Mouse (Mus musculus): ENCODE measurements around the gene Tnrc6b. TPM values are rescaled to one million over a fixed set of nuclear protein-coding genes. Genes with fewer than 3 reads are reported as not detected.
"Not testable (repeated sequence)": the region's sequence is repeated elsewhere in the genome, so short reads cannot be mapped to it uniquely, and the experiment has no call there.

Tnrc6b gene
- total and polyA plus RNA-seq, 3 experiments: 19.8 to 52.0 (median 43.0) TPM

DNA sequence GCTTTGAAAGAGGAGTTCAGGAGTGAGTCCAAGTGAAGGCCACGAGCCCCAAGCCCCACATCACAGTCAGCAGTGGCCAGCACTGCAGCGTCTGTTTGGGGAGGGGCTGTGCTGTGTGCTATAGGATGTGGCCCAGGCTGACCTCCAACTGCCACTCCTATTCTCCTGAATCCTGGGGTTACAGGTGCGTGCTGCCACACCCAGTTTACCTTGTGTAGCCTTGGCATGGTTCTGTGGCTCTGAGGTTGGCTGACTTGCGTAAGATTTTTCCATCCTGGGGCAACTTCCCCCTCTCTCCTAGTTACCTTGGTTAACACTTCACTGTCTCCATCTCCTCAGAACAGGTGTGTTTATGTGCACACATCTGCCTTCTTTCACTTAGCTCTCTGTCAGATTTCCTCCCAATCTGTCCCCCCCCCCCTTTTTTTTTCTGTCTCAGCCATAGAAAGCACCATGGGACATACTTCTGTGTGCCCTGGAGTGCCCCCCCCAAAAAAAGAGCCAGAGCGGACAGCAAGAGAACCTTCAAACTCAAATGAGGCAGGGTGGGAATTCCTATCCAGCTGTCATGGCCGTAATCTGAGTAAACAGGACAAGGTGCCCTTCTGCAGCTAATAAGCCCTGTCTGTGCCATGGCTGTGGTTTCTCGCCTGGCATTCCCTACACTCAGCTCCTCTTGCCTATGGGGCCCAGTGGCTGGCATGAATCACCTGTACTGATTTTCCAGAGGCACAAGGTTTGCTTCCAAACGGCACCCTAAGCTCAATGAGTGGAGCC is 9.4 kb upstream of the Tnrc6b start:
- DNase-seq: no peak

GRCm38 (mm10) chr15:80702910-80703309 is 8.2 kb upstream of the Tnrc6b start:
- DNase-seq: no peak

GRCm38 (mm10) chr15:80703495-80703894 is 7.6 kb upstream of the Tnrc6b start:
- no peak for DNase-seq

GRCm38 (mm10) chr15:80704267-80704666 is 6.8 kb upstream of the Tnrc6b start:
- DNase-seq: peak; percentile 86

- peak; percentile 84 for DNase-seq
Observed at GRCm38 (mm10) chr15:80705828-80706549, 5.1 kb upstream of the Tnrc6b start.

- DNase-seq: no peak
Observed at GRCm38 (mm10) chr15:80706596-80706995, 4.5 kb upstream of the Tnrc6b start.

GRCm38 (mm10) chr15:80707088-80707487 is 4.0 kb upstream of the Tnrc6b start:
- DNase-seq: peak; percentile 89

GRCm38 (mm10) chr15:80709593-80709992 is 1.5 kb upstream of the Tnrc6b start:
- DNase-seq: peak; percentile 73

DNA sequence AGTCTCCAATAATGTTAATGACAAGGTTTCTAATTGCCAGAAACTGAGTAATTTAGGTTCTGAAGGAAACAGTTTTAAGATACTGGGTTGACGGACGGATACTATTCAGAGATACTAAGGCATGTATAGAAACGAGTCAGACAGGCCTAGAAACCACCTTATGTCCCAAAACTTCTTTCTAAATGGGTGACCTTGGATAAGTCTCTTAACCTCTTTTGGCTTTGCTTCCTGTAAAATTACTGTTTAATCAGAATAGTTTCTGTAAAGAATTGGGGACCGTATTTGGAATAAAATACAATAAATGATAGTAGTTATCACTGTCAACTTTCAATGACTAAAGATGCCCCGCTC is 881 bp upstream of the Tnrc6b start:
- DNase-seq: no peak

DNA sequence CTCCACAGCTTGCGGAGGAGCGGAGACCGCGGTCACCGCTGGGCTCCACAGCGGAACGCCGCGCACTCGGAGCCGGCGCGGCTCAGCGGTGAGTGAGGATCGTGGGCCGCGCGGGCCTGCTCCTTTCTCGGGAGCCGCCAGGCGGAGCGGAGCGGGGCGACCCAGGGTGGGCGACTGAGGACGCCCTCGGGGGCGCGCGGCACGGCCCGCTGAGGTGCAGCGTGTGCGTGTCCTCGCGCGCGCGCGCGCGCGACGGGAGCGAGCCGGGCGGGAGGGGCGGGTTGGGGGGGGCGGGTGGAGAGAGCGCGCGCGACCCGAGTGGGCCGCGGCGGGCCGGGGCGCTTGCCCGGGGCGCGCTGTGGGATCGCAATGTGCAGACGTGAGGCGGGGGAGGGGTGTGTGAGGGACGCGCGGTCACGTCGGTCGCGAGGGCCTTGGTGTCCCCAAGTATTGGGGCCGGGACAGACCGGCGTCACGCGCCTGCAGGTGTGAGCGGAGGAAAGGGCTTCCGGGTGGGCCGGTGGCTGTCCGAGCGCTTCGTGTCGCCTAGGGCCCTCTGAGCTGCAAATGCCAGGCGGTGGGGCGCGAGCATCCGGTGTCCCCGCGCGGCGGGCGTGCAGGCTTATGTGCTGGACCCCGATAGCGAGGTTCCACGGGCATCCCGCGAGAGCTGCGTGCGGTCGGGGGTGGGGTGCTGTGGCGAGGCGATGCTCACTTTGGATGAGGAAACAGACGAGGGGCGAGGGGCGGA is 463 bp downstream of the Tnrc6b start:
- peak; percentile 69 for DNase-seq

DNA sequence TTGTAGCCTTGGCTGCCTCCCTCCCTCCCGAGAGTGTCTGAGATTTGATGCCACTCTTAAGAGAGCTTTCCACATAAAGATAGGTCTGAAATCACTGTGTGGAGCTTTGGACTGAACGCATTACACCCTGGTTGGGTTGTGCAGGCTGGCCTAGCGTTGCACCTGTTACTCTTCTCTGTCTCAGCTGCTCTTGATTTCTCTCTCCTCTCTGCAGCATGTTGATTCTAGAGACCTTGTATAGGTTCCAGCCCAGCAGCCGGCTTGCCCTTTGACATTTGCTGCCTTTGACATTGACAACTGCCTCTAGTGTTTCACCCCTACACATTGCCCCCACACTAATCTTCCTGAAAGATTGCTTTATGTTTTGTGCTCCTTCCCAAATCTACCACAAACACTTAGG is 3.2 kb downstream of the Tnrc6b start:
- no peak for DNase-seq

- DNase-seq: no peak
Observed at GRCm38 (mm10) chr15:80716631-80717135, 5.6 kb downstream of the Tnrc6b start.

DNA sequence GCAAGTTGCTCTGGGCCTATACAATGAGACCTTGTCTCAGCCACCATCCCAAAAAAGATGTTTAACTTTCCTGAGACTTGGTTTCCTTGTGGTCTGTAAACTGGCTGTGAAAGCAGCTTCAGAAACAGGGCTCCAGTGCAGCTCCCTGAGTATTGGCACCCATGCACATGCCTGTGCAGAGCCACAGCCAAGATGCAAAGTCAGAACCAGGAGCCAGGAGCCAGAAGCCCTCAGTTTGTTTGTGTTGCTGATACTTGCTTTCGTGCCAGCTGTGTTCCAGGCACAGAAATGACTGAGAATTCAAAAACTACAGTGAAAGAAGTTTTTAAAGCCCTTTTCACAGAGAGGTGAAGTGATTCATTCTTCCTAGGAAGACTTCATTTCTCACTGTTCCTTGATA is 6.3 kb downstream of the Tnrc6b start:
- DNase-seq: peak; percentile 29

GRCm38 (mm10) chr15:80720249-80720648 is 9.1 kb downstream of the Tnrc6b start:
- DNase-seq: no peak

DNA sequence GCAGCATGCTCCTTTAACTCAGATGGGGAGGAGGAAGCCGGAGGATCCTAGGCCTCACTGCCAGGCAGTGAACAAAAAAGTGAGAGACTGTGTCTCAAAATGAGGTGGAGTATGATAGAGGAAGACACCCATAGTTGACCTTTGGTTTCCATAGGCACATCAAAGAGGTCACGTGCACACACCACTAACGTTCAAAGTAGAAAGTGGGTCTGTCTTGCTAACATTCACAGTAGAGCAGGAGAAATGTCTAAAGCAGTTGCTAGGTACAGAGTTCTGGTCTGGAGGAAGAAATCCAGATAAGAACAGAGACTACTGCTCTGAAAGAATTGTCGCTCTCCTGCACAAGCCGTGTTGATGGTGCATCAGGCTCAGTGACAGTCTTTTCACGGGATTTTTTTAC is 10.7 kb downstream of the Tnrc6b start:
- no peak for DNase-seq

GRCm38 (mm10) chr15:80722366-80722765 is 11.3 kb downstream of the Tnrc6b start:
- no peak for DNase-seq

DNA sequence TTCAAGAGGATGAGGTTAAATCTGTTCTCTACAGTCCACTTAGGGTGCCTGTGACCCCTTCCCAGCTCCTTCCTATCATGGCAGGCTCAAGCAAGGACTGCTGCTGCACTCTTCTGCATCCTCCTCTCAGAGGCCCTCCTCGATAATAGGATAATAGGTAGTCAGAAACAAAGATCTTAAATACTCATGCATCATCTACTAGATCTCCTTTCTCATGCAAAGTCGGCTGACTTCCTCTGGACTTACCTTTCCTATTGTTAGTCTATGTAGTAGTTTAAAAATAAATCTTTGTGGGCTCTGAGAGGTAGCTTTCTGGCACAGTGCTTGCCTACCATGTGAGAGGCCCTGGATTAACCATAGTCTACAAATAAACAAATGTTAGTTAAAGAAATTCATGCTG is 18.4 kb downstream of the Tnrc6b start:
- DNase-seq: no peak

GRCm38 (mm10) chr15:80731043-80731442 is 19.9 kb downstream of the Tnrc6b start:
- DNase-seq: no peak

GRCm38 (mm10) chr15:80731511-80731910 is 20.4 kb downstream of the Tnrc6b start:
- no peak for DNase-seq

GRCm38 (mm10) chr15:80732266-80733030 is 21.3 kb downstream of the Tnrc6b start:
- DNase-seq: no peak

- no peak for DNase-seq
Observed at GRCm38 (mm10) chr15:80735300-80735699, 24.2 kb downstream of the Tnrc6b start.

- not testable (repeated sequence) for DNase-seq
Observed at GRCm38 (mm10) chr15:80735708-80736107, 24.6 kb downstream of the Tnrc6b start.
